Mouse (Mus musculus) CH12.LX (cell line): ENCODE results near the gene Tcirg1.

Experiments
- CTCF ChIP-seq, 2 experiments: IDR thresholded peaks in 1 of 2; conservative IDR thresholded peaks in 1 of 2; 2 replicates each; pipeline ENCODE4 v1.5.1; 2011 to 2012; ENCODE audit warnings: low read depth in 2 of 2, low read length in 2 of 2, improper control_type of control experiment in 1 of 2, inconsistent platforms in 1 of 2, mild to moderate bottlenecking in 1 of 2, moderate library complexity in 1 of 2
- E2F4 ChIP-seq: IDR thresholded peaks from 2 replicates; pipeline ENCODE4 v1.6.1; 2011; ENCODE audit warnings: low read depth, low read length, improper control_type of control experiment; ENCODE audit not compliant: insufficient replicate concordance
- EP300 ChIP-seq: IDR thresholded peaks from 2 replicates; pipeline ENCODE4 v1.6.1; 2011; ENCODE audit warnings: low read length, improper control_type of control experiment
- ETS1 ChIP-seq: conservative IDR thresholded peaks from 2 replicates; pipeline ENCODE4 v1.6.1; 2012; ENCODE audit warnings: low read depth, mild to moderate bottlenecking, inconsistent platforms, low read length, improper control_type of control experiment, moderate library complexity
- HCFC1 ChIP-seq: IDR thresholded peaks from 2 replicates; pipeline ENCODE4 v1.6.1; 2012; ENCODE audit warnings: low read depth, mild to moderate bottlenecking, inconsistent platforms, low read length, improper control_type of control experiment
- KAT2A ChIP-seq: IDR thresholded peaks from 2 replicates; pipeline ENCODE4 v1.6.1; 2012; ENCODE audit warnings: low read length, improper control_type of control experiment, inconsistent platforms; ENCODE audit not compliant: insufficient replicate concordance
- MEF2A ChIP-seq: IDR thresholded peaks from 2 replicates; pipeline ENCODE4 v1.6.1; 2014; ENCODE audit warnings: low read depth, mild to moderate bottlenecking, inconsistent platforms, low read length, improper control_type of control experiment, borderline replicate concordance
- POLR2A ChIP-seq: IDR thresholded peaks from 2 replicates; pipeline ENCODE4 v1.6.1; 2011; ENCODE audit warnings: low read depth, mild to moderate bottlenecking, improper control_type of control experiment, low read length
- POLR2AphosphoS2 ChIP-seq: IDR thresholded peaks from 2 replicates; pipeline ENCODE4 v1.6.1; 2011; ENCODE audit warnings: low read depth, low read length, improper control_type of control experiment
- SIN3A ChIP-seq: IDR thresholded peaks from 2 replicates; pipeline ENCODE4 v1.6.1; 2012; ENCODE audit warnings: low read length, improper control_type of control experiment, inconsistent platforms
- TCF12 ChIP-seq: IDR thresholded peaks from 2 replicates; pipeline ENCODE4 v1.6.1; 2014; ENCODE audit warnings: low read depth, mild to moderate bottlenecking, inconsistent platforms, low read length, improper control_type of control experiment
- ZNF384 ChIP-seq: IDR thresholded peaks from 2 replicates; pipeline ENCODE4 v1.6.1; 2012; ENCODE audit warnings: low read depth, low read length, improper control_type of control experiment, inconsistent platforms

- TF ChIP-seq CTCF (conservative IDR thresholded peaks at IDR 0.05 in 1 of 2, IDR thresholded peaks at IDR 0.05 in 1 of 2; ENCODE audit: low read depth in 2 of 2, low read length in 2 of 2) (peak in 1 of 2 experiments; percentile 60; a peak in 2 of 4 replicates), TCF12 (peak; percentile 90), HCFC1 (peak; percentile 90), EP300 (no peak), ETS1 (no peak; the same call in 1 of the 2 replicates), POLR2A (peak; percentile 80), E2F4 (peak; percentile 82; the same call in 1 of the 2 replicates), SIN3A (peak; percentile 56; the same call in 1 of the 2 replicates), KAT2A (peak; percentile 88), POLR2AphosphoS2 (peak; percentile 93), ZNF384 (no peak), MEF2A (peak; percentile 54; the same call in 1 of the 2 replicates)
Observed at GRCm38 (mm10) chr19:3912337-3913204, 5.6 kb upstream of the Tcirg1 start, which contains the start of gene Ndufs8.
